Mouse (Mus musculus) spleen, adult 2 months (tissue): ENCODE measurements around the gene Chst11.

ENCODE experiments used
- CTCF ChIP-seq: fragments of 200-500 bp; IDR thresholded peaks from 2 replicates; pipeline ENCODE4 v1.5.1; 2011; ENCODE audit warnings: mild to moderate bottlenecking, inconsistent platforms; ENCODE audit not compliant: insufficient read depth, insufficient read length, insufficient replicate concordance; ENCODE audit errors: extremely low read depth
- POLR2A ChIP-seq: fragments of 200-500 bp; IDR thresholded peaks from 2 replicates; pipeline ENCODE4 v1.6.1; 2011; ENCODE audit warnings: low read depth, low read length, inconsistent platforms

DNA sequence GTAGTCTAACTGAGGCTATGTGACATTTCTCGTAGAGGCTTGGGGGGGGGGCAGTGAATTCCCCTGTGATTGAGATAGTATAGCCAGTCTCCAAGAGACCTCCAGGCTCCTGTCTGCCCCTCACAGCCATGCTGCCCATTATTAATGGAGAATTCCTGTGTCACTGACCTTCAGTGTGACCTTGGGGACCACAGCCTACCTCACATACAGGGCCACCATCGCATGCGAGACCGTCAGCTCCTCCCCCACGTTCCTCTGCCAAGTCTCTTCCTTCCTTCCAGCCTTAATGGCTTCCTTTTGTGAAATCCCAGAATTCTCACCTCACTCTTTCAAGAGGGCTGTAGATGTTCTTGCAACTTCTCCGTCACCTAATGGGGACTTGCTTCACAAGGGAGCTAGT is 184.3 kb downstream of the Chst11 start:
- TF ChIP-seq CTCF (no peak), POLR2A (no peak)
